Mouse (Mus musculus): Measurements from ENCODE around the gene Arl6ip5.

Gene Arl6ip5

DNA sequence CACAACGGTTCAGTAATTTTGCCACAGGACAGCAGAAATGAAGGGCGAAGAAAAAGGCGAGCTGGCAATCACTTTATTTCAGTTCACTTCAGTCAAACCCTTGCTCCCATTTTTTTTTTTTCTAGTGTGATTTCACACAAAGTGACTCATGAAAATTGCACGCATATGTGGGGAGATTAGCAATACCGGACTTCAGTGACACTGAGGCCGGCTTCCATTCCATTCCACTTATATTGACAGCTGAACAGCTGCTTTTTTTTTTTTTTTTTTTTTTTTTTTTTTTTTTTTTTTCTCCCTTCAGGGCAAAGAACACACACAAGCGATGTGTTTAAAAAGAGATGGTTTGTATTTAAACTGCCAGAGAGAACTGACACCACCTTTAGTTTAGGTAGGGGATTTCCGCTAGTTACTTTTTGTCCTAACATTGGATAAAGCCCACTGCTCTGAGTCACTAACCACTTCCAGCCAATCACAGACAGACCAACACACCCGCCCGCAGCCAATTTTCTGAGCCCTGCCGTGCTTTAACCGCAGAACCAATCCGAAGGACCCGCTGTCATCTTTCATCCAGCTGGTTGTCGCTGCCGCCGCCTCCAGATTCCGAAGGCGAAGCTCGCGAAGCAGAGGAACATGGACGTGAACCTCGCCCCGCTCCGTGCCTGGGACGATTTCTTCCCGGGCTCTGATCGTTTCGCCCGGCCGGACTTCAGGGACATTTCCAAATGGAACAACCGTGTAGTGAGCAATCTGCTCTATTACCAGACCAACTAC, at the start of gene Arl6ip5:
Arl6ip5 (plus strand) TSS at position 499 of the 771 bp plus-strand sequence.
- DNase-seq (ENCODE audit: inconsistent age in 2 of 2, low spot score in 1 of 2) = peak; percentile 92 to 96

DNA sequence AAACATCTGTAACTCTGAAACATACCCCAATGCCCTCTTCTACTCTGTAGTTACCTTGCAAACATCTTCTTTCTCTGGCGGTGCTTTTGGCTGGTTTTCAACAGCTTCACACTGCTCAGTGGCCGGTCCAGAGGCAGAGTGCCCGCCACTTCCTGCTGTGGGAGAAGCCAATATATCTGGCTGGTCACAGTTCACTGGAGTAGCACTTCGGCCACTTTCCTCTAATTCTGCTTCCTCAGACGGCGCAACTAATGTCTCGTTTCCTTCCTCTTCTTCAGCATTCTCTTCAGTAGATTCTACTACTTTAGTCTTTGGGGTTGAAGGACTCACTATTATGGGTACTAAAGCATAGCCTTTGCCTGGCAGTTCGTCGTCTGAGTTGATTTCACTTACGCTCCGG, 34.8 kb upstream of the Arl6ip5 start:
- no peak for DNase-seq (ENCODE audit: inconsistent age in 2 of 2, low spot score in 1 of 2)

DNA sequence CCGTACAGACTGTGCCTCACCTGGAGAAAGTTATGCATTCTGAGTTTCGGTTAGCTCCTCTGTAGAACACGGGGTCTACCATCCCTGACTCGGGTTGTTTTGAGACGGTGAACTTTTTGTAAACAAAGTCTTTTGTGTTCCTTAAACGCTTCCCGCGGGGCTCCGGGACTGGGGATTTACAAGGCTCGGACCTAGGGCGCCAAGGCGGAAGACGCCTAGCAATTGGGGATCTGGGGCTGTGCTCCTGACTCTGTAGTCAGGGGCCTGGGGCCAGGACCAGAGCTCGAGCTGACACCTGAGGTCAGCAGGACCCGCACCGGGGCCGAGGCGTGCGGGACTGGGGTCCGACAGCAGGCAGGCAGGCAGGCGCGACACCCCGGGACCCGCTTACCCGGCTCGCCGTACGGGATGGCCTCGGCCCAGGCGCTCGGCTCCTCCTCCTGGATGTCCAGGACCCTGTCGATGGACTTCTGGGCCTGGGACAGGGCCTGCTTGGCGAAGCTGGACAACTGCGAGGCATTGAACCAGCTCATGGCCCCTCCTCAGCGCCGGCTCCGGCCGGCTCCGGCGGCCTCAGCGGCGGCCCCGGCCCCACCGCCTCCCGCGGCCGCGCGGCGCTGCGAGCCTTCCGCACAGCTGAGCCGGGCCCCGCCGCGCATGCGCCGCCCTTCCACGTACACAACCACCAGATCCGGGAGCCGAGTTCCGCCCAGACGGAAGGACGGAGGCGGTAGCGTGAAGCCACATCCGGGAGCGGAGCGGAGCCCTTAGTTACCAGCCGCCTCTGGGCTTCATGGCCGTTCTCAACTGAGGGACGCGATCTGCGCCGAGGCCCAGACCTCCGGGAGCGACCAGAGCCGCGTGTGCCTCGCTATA, 31.8 kb upstream of the Arl6ip5 start, which contains the start of gene Tmf1:
Tmf1 (minus strand) TSS at position 632 of the 876 bp plus-strand sequence.
- peak; percentile 97 to 98 for DNase-seq (ENCODE audit: inconsistent age in 2 of 2, low spot score in 1 of 2)

DNA sequence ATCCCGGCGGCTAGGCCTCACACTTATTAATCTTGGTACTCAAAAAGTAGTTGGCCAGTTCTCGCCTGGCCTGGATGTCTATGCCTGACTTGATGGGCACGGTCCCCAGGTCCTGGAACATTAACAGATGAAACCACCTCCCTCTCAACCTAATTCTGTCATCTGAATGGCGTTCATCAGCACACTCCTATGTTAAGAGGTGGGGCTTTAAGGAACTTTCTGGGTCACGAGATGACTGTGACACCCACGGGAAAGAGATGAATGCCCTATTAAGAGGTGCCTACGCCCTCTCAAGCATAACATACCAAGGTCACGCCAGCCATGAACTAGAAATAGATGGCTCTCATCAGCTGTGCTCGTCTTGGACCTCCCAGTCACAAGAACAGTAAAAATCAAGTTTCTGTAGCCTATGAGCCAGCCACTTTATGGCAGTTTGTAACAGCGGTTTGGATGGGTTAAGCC, 31.1 kb upstream of the Arl6ip5 start:
- no peak for DNase-seq (ENCODE audit: inconsistent age in 2 of 2, low spot score in 1 of 2)

DNA sequence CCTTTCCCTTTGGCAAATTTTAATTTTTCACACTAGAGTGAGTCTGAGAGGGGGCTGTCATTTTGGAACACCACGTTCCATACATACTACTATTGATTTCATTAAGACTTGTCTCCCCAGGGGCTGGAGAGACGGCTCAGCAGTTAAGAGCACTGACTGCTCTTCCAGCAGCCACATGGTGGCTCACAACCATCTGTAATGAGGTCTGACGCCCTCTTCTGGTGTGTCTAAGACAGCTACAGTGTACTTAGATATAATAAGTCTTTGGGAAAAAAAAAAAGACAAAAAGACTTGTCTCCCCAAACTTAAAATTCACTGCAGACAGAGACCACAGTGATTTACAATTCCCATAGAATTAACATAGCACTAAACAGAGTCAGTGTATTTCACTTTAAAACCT, 10.1 kb upstream of the Arl6ip5 start:
- no peak for DNase-seq (ENCODE audit: inconsistent age in 2 of 2, low spot score in 1 of 2)

DNA sequence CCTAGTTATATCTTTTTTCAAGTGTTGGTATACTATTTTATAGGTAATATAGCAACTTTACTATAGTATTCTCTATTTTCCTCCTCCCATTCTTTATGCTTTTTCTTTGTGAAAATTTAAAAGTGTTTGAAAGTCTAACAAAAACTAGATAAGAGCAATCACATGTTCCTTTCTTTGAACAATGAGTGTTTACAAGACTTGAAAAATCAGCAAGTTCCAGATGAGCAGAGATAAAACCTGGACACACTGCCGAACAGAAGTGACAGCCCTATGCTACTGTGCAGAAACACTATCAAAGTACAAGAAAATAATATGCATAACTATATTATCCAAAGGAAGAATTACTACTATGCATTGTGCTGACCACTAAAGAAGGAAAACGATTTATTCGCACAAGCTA, 8.0 kb upstream of the Arl6ip5 start:
- DNase-seq (ENCODE audit: inconsistent age in 2 of 2, low spot score in 1 of 2) = no peak

DNA sequence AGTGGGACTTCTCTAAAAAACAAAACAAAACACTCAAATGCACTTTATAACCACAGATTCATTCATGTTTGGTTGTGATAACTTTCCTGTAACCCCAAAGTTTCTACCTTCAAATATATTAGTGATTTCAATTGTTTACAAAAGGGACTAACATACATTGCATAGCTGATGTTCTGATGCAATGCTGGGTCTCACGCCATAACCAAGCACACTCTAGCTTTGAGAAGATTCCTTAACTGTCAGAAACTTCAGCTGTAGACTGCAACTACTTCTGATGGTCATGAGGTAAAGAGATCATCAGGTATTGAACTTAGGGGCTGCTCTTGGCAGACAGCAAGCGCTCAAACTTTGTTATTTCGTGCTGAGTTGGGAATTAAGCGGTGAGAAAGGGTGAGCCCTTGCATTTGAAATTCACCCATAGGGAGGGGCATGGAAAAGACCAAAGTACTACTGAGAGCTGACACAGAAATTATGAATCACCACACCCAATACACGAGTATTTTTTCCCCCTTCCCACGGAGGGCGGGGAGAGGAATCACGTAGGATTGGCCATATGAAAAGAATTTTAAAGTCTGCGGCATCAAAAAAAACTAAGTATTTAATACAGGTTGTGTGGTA, 6.1 kb upstream of the Arl6ip5 start:
- no peak for DNase-seq (ENCODE audit: inconsistent age in 2 of 2, low spot score in 1 of 2)

DNA sequence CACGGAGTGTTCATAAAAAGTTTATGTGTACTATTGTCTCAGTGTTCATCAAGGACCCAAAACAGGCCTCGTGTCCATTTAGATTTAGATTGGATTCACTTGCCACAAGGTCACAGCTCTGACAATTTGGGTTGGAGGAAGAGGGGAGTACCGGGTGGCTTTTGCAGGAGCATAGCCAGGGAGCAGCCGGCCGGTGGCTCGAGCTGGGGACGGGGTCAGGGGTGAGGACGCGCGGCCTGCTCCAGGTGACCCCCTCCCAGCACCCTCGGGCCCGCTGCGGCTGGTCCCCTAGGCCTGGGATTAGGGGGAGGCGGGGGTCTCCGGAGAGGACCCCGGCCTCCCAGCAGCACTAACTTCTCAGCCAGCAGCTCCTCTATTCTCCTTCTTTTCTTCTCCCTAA, 5.5 kb upstream of the Arl6ip5 start:
- DNase-seq (ENCODE audit: inconsistent age in 2 of 2, low spot score in 1 of 2) = peak; percentile 71 to 83

DNA sequence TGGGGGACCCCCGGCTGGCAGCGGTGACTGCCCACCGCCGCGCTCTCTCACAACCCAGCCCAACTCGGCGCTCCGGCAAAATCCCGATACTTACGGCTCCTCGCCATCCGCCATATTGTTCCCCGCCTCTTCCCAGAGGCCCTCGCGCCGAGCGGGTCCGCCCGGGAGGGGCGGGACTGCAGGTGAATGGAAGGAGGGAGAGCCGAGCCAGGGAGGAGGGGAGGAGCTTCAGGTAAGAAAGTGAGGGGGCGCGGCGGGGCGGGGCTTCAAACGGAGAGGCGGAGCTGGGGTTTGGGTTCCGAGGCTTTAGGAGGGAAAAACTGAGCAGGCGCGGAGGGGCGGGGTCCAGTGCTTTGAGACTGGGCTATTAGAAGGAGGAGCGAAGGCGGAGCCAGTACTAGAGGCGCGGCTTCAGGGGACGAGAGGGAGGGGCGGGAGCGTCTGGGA, 5.0 kb upstream of the Arl6ip5 start, which contains the start of gene Uba3:
Uba3 (minus strand) TSS at position 209 of the 447 bp plus-strand sequence.
- DNase-seq (ENCODE audit: inconsistent age in 2 of 2, low spot score in 1 of 2) = peak; percentile 99 to 100

DNA sequence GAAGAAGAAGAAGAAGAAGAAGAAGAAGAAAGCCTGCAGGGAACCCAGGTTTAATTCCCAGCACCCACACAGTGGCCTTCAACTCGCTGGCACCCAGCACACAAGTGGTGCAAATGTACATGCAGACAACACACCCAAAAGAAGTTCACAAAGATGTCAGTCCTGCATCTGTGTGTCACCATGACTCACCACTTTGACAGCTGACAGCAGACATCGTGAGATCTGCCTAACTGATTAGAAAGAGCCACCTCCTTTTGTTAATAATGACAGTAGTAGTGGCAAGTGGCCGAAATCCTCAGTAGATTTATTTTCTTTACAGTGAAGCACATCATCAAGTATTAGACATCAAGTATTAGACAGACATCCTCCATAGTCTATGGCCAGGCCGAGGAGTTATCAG, 3.4 kb upstream of the Arl6ip5 start:
- DNase-seq (ENCODE audit: inconsistent age in 2 of 2, low spot score in 1 of 2) = peak in 1 of 2 experiments; percentile 32

DNA sequence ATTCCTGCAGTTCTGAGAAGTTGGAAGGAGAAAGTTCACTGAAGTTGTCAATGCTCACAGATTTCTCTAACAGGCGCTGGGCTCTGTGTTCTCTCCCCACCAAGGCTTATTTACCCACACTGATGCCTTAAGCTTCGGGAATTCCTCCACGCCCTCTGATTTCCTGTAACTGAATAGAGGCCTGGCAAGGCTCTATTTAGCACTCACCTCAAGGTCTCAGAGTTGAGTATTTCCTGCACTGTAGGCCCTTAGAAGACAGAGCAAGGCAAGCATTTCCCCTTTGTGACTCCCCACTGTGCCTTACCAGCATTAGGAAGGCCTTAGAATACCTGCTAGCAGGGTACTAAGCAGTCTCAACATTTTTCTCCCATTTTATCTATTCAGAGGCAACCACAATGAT, 2.1 kb upstream of the Arl6ip5 start:
- DNase-seq (ENCODE audit: inconsistent age in 2 of 2, low spot score in 1 of 2) = no peak

DNA sequence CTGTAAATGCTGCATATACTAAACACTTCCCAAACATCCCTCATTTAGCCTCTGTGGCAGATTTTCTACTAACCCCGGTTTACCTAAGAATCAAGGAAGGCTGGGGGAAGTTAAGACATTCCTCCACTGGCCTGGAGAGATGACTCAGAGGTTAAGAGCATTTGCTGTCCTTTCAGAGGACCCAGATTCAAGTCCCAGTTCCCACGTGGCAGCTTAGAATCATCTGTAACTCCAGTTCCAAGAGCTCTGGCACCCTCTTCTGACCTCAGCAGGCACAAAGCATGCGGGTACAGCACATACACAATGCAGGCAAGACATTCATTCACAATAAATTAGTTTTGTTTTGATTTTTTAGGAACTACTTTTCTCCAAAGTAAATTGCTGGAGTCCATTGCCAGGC, 1.3 kb upstream of the Arl6ip5 start:
- no peak for DNase-seq (ENCODE audit: inconsistent age in 2 of 2, low spot score in 1 of 2)

DNA sequence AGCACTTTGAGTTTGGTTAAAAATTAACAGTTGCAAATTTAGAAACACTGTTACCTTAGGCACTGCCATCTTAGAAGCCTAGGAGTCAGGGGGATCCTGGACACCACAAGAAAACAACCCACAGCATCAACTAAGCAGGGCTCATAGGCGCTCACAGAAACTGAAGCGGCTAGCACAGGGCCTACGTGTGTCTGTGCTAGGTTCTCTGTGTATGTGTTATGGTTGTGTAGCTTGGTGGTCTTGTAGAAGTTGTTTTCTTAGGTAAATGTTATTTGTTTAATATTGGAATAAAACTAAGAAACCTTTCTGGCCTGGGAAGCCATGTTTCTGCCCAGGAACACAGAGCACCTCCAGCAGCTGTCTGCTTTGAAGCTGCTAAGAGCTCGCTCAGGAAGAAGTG, 738 bp upstream of the Arl6ip5 start:
- no peak for DNase-seq (ENCODE audit: inconsistent age in 2 of 2, low spot score in 1 of 2)

DNA sequence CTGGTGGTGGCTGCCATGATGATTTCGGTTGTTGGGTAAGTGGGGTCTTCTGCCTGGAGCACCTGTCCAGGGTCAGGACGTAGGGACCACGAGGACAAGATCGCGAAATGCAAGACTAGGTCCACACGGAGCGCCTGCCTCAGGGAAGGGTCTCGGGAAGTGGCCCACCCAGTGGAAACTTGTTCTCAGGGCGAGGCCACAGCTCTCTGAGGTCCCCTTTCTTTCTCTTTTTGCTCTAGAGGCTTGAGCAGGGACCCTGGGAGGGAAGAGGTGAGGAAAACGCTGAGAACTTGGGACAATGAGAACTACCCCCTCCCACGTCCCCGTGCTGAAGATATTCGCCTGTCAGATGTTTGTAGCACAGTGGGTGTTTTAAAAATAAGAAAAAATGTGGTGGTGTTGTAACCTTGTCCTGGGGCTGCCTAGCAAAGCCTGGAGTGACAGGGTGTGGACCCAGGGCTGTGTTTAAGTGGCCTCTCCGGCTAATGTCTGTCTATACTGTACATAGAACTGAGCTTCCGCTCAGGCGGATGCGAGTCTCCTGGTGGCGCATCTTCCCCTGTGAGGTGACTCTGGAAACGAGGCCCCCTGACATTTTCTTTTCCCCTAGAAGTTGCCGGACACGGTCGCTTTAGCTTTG, 593 bp downstream of the Arl6ip5 start:
- DNase-seq (ENCODE audit: inconsistent age in 2 of 2, low spot score in 1 of 2) = peak in 1 of 2 experiments; percentile 82

DNA sequence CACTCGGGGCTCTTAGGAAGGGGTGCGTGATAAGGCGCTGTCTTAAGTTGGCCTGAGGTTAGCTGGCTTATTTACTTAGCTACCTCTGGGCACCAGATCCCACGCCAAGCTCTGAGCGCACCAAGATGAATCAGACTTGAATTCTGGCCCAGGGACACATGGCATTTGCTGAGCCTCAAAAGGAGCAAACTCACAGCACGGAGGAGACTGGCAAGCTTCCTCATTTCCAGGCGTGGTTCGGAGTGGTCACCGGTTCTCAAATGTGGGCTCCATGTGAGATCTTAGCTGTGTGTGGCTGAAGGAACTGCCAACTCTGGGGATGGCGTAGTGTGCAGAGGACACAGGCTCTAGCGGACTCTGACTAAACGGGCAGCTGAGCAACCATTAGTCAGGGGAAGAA, 1.5 kb downstream of the Arl6ip5 start:
- peak; percentile 79 to 91 for DNase-seq (ENCODE audit: inconsistent age in 2 of 2, low spot score in 1 of 2)

DNA sequence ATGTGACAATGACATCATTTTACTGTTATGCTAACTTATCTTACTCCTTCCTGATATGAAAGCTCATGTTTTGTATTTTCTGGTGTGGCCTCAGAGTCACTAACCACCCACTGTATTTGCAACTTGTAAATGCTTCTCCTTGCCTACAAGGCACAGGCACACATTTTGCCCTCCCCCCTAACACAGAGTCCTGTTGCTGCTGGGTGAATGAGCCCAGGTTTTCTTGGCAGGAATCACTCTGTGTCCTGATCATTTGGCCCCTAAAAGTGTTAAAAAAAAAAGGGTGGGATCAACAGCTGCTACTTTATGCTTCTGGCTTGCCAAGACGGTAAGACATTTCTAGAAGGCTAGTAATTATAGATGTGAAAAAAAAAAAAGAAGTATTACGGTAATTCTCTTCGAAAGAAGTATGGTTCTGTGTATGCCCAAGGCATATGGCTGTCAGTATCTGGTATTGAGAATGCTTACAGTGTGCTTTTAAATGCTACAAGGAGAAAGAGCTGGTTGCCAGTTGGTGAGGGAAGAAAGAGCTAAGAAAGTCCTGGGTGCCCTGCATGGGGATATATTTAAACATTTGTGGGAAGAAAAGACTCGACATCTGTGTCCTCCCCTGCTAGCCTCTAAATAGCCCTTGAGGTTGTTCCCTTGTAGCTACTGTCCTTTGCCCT, 5.8 kb downstream of the Arl6ip5 start:
- DNase-seq (ENCODE audit: inconsistent age in 2 of 2, low spot score in 1 of 2) = no peak

DNA sequence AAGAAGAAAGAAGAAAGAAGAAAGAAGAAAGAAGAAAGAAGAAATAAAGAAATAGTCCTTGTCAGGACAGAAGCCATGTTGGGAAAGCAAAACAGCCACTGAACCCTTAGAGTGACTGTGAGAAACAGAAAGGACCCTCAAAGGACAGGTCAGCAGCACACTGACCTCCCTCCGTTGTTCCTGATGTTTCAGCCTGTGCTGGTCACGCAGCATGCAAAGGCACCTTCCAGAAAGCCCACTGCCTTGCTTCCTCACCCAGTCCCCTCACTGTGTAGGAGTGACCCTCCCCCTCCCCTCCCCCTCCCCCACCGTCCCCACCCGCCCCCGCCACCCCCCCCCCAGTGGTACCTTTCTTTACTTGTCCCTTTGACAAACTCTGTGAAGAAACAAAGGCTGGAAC, 10.2 kb downstream of the Arl6ip5 start:
- DNase-seq (ENCODE audit: inconsistent age in 2 of 2, low spot score in 1 of 2) = no peak

DNA sequence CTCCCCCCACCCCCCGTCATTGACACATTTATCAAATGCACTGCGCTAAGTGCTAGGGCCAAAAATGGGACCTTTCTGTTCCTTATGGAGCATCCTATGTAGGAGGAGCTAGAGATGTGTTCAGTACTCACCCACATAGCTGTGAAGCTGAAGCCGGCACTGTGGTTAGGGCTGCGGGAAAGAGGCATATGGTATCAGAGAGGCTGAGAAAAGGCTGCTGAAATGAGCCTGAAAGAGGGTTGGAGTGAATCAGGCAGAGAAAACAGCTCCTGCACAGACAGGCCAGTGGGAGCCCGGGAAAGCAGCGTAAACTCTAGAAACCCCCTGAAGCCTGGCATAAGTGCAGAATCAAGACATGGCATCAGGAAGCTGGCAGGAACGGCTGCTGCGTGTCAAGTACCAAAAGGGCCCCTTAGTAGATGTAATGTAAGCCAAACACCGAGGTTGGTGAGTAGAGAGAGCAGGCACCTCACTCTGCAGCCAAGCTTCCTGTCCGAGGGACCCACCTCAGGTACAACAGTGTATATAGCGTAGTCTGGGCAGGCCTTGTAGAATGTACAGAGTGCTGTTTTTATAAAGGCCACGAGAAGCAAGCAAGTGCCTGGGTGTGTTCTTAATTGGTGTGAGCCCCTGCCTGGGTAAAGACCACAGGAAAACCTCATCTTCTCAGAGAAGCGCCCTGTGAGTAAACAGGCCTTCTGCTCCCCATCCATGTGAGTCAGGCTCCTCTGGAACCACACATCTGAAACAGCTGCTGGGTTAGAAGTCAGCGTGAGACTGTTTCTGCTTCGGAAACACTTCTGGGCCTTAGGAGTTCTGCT, 10.9 kb downstream of the Arl6ip5 start:
- no peak for DNase-seq (ENCODE audit: inconsistent age in 2 of 2, low spot score in 1 of 2)

DNA sequence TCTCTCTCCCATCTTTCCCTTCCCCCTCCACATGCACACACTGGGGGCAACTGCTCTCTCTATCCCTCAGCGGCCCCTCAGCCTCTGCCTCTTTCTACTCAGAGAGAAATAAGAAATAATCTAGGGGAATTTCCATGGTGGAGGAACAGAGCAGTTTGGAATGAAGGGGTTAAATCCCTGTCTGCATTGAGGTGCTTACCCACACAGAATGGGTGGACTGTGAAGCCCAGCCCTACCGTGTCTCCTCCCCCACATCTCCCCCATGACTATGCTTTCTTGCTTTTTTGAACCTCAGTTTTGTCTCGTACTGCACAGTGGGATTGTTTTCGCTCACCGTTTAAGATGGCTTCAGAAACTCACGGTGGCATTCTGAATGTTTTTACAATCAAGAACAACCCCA, 11.8 kb downstream of the Arl6ip5 start:
- DNase-seq (ENCODE audit: inconsistent age in 2 of 2, low spot score in 1 of 2) = no peak

All from adrenal gland, adult (tissue).